Mouse (Mus musculus): Measurements from ENCODE around the gene Gm19345. TPM values are rescaled to one million over a fixed set of nuclear protein-coding genes. Genes with fewer than 3 reads are reported as not detected.

The Gm19345 gene
- polyA plus RNA-seq, 1 experiment from 2014 or later = not detected

DNA sequence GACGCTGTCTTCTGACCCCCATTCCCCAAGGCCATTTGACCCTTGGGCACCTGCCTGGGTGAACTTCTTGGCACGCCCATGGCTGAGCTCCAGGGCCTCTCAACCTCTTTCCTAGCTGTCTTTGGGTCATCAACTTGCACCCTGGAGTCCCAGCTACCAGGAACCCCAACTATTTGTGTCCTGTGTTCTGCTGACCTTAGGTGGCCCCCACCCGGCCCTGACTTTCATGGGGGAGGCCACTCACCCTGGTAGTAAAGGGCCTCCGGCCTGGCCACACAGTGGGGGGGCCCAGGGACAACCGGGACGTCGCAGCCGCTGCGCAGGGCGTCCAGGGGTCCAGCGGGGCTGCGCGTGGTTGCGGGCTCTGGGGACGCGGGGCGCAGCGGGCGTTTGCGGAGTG lies 29.6 kb upstream of the Gm19345 start:
- Histone ChIP-seq H3K27me3 (ENCODE audit: control insufficient read depth, insufficient read depth, low read length) (no peaks in the 10 kb centered on the region), H3K9ac (replicated peaks; ENCODE audit: low read depth, low read length) (peak overlapping the region; percentile 71), H3K4me3 (ENCODE audit: low read depth, low read length) (peak overlapping the region; percentile 47), H3K4me1 (ENCODE audit: control insufficient read depth, insufficient read depth, low read length) (peaks cover 38% of the 10 kb centered on the region), H3K36me3 (ENCODE audit: control insufficient read depth, insufficient read depth, low read length) (no peaks in the 10 kb centered on the region), H3K4me2 (replicated peaks; ENCODE audit: low read depth, low read length) (peak overlapping the region; percentile 87), H3K27ac (ENCODE audit: low read length) (peak overlapping the region; percentile 41; the same call in 1 of the 2 replicates), H3K9me3 (ENCODE audit: control insufficient read depth, low read depth, low read length) (no peaks in the 10 kb centered on the region; the same call in 1 of the 2 replicates)
- 5% methylated on average over 20 of the region's 20 CpGs for WGBS
- no peak for ATAC-seq (ENCODE audit: insufficient number of reproducible peaks, insufficient read depth, low FRiP score, low read depth)

DNA sequence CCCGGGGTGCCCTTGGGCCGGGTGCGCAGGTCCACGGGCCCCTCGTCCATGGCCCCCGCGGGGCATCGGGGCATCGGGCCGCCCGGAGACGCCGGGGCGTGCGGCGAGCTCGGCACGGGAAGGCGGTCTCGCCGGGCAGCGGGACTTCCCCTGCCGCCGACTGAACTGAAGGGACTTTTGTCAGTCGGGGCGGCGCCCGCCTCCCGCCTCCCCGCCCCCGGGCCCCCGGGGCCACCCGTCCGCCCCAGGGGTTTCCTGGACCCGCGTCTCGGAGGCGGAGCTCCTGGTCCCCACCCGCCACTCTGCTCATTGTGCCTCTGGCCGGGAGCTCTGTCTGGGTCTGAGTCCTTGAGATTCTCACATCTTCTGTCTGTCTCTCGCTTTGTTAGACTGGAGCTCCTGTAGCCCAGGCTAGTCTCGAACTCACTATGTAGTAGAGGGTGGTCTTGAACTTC lies 29.2 kb upstream of the Gm19345 start, which contains the start of gene Bcl3:
Gene Bcl3, minus strand, starts transcription at position 167 of the 455 bp plus-strand sequence.
- H3K27me3 ChIP-seq (ENCODE audit: control insufficient read depth, insufficient read depth, low read length) = no peaks in the 10 kb centered on the region
- no peaks in the 10 kb centered on the region for H3K36me3 ChIP-seq (ENCODE audit: control insufficient read depth, insufficient read depth, low read length)
- H3K4me1 ChIP-seq (ENCODE audit: control insufficient read depth, insufficient read depth, low read length) = peaks cover 34% of the 10 kb centered on the region
- ATAC-seq (ENCODE audit: insufficient number of reproducible peaks, insufficient read depth, low FRiP score, low read depth) = 0 out of 2 replicates have a peak, but pooled peaks have one; percentile 8
- peak within 1 kb of the TSS; percentile 91 for H3K27ac ChIP-seq (ENCODE audit: low read length)
- 2% methylated on average over 35 of the region's 42 CpGs for WGBS
- H3K9ac ChIP-seq (replicated peaks; ENCODE audit: low read depth, low read length) = peak within 1 kb of the TSS; percentile 71
- no peaks in the 10 kb centered on the region; the same call in 1 of the 2 replicates for H3K9me3 ChIP-seq (ENCODE audit: control insufficient read depth, low read depth, low read length)
- peak within 1 kb of the TSS; percentile 87 for H3K4me2 ChIP-seq (replicated peaks; ENCODE audit: low read depth, low read length)
- peak within 1 kb of the TSS; percentile 47 for H3K4me3 ChIP-seq (ENCODE audit: low read depth, low read length)

DNA sequence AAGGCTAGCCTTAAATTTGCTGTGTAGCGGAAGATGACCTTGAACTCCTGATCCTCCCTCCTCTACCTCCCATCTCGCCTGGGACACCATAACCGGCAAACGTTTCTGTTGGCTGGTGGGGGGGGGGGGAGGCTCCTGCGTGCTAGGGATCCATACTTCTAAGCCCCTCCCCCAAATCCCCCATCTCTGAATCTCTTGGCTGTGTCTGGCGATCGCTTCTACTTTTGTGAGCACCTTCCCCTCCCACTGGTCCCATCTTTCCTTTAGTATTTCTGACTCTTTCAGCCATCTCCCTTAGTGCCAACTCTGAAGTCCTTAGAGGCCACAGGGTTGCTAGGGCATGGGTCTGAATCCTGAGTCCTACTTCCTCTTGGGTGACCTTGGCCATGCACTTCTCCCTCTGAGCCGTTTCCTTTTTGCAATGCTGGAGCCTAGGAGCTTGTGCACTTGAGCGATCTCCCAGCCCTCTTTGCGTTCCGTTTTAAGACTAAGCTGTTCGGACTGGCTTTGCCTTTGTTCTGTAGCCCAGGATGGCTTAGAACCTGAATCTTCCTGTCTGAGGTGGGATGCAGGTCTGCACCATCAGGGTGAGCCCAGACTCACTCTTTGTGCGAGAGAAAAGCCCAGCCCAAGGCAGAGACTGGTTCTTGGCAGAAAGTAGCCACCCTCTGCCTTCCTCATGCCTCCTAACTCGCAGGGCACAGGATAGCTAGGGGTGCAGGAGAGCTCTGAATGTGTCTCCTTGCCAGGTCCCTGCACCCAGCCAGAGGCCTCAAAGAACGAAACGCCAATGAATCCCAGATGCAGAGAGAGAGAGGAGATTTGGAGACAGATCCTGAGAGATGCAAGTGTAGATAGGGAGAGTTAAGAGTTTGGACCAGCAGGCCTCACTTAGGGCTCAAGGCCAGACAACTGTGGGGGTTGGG lies 28.3 kb upstream of the Gm19345 start:
- Histone ChIP-seq H3K27ac (ENCODE audit: low read length) (peak overlapping the region; percentile 91), H3K27me3 (ENCODE audit: control insufficient read depth, insufficient read depth, low read length) (no peaks in the 10 kb centered on the region), H3K36me3 (ENCODE audit: control insufficient read depth, insufficient read depth, low read length) (no peaks in the 10 kb centered on the region), H3K9ac (replicated peaks; ENCODE audit: low read depth, low read length) (no peak overlapping the region), H3K4me3 (ENCODE audit: low read depth, low read length) (no peak overlapping the region), H3K4me1 (ENCODE audit: control insufficient read depth, insufficient read depth, low read length) (peaks cover 30% of the 10 kb centered on the region), H3K9me3 (ENCODE audit: control insufficient read depth, low read depth, low read length) (no peaks in the 10 kb centered on the region; the same call in 1 of the 2 replicates), H3K4me2 (replicated peaks; ENCODE audit: low read depth, low read length) (peak overlapping the region; percentile 87)
- WGBS = 25% methylated on average over 16 of the region's 16 CpGs
- ATAC-seq (ENCODE audit: insufficient number of reproducible peaks, insufficient read depth, low FRiP score, low read depth) = peak; percentile 28; the same call in 1 of the 2 replicates

- Histone ChIP-seq H3K36me3 (ENCODE audit: control insufficient read depth, insufficient read depth, low read length) (no peaks in the 10 kb centered on the region), H3K4me1 (ENCODE audit: control insufficient read depth, insufficient read depth, low read length) (peaks cover 29% of the 10 kb centered on the region), H3K4me3 (ENCODE audit: low read depth, low read length) (0 out of 2 replicates have a peak overlapping the region, but pooled peaks have one; percentile 1), H3K9ac (replicated peaks; ENCODE audit: low read depth, low read length) (no peak overlapping the region), H3K27me3 (ENCODE audit: control insufficient read depth, insufficient read depth, low read length) (no peaks in the 10 kb centered on the region), H3K27ac (ENCODE audit: low read length) (peak overlapping the region; percentile 91), H3K9me3 (ENCODE audit: control insufficient read depth, low read depth, low read length) (no peaks in the 10 kb centered on the region; the same call in 1 of the 2 replicates), H3K4me2 (replicated peaks; ENCODE audit: low read depth, low read length) (peak overlapping the region; percentile 30)
- ATAC-seq (ENCODE audit: insufficient number of reproducible peaks, insufficient read depth, low FRiP score, low read depth) = peak; percentile 91
- WGBS = 19% methylated on average over 25 of the region's 26 CpGs
These were observed 27.4 kb upstream of the Gm19345 start for GRCm38 (mm10) chr7:19824182-19824973.

- no peak overlapping the region for H3K9ac ChIP-seq (replicated peaks; ENCODE audit: low read depth, low read length)
- whole genome bisulfite sequencing = 39% methylated on average over 6 of the region's 6 CpGs
These were observed 25.0 kb upstream of the Gm19345 start for GRCm38 (mm10) chr7:19826756-19827155.

DNA sequence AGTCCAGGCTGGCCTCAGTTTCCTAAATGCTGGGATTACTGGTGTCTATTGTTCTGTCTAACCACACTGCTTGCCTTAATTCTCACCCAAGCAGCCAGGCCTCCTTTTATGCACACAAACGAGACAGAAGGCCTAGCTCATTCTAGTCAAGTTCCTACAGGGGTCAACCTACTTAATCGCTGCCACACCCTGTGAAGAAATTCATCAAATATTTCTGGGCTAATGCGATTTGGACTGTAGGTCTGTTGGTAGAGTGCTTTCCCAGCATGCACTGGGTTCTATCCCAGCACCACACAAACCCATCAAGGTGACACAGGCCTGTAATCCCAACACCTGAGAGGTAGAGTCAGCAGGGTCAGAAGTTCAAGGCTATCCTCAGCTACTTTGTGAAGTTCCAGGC lies 22.1 kb upstream of the Gm19345 start:
- Histone ChIP-seq H3K4me2 (replicated peaks; ENCODE audit: low read depth, low read length) (no peak overlapping the region), H3K27me3 (ENCODE audit: control insufficient read depth, insufficient read depth, low read length) (no peaks in the 10 kb centered on the region), H3K36me3 (ENCODE audit: control insufficient read depth, insufficient read depth, low read length) (no peaks in the 10 kb centered on the region), H3K27ac (ENCODE audit: low read length) (no peak overlapping the region), H3K4me3 (ENCODE audit: low read depth, low read length) (no peak overlapping the region), H3K9ac (replicated peaks; ENCODE audit: low read depth, low read length) (no peak overlapping the region), H3K4me1 (ENCODE audit: control insufficient read depth, insufficient read depth, low read length) (peaks cover 17% of the 10 kb centered on the region; the same call in 1 of the 2 replicates), H3K9me3 (ENCODE audit: control insufficient read depth, low read depth, low read length) (no peaks in the 10 kb centered on the region)
- 72% methylated on average over 3 of the region's 3 CpGs for WGBS
- no peak for ATAC-seq (ENCODE audit: insufficient number of reproducible peaks, insufficient read depth, low FRiP score, low read depth)

More at GRCm38 (mm10) chr7:19826756-19827155, 25.0 kb upstream of the Gm19345 start:
- no peak overlapping the region for H3K4me3 ChIP-seq (ENCODE audit: low read depth, low read length)
- no peaks in the 10 kb centered on the region for H3K27me3 ChIP-seq (ENCODE audit: control insufficient read depth, insufficient read depth, low read length)
- H3K9me3 ChIP-seq (ENCODE audit: control insufficient read depth, low read depth, low read length) = no peaks in the 10 kb centered on the region
- no peak overlapping the region for H3K4me2 ChIP-seq (replicated peaks; ENCODE audit: low read depth, low read length)
- no peak overlapping the region for H3K27ac ChIP-seq (ENCODE audit: low read length)
- H3K4me1 ChIP-seq (ENCODE audit: control insufficient read depth, insufficient read depth, low read length) = peaks cover 41% of the 10 kb centered on the region
- ATAC-seq (ENCODE audit: insufficient number of reproducible peaks, insufficient read depth, low FRiP score, low read depth) = no peak
- no peaks in the 10 kb centered on the region for H3K36me3 ChIP-seq (ENCODE audit: control insufficient read depth, insufficient read depth, low read length)

DNA sequence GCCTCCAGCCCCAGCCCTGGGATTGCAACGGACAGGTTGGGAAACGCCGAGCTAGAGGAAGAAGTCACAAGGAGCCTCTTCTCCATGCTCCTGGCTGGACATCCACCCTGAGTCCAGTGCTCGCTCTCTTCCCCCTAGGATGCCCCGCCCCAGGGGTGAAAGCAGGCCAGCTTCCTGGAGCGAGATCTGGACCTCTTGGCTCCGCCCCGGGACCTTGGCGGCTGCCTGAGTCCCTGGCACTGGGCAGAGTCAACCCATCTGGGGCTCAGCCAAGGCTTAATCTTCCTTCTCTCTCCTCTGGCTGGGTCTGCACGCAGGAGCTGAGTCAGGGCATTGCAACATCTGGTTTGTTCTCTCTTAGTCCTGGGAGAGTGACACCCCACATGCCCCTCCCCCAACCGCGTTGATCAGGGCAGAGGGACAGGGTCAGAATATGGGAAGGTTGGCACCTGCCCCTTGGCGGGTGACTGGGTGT lies 21.1 kb upstream of the Gm19345 start:
- Histone ChIP-seq H3K27me3 (ENCODE audit: control insufficient read depth, insufficient read depth, low read length) (no peaks in the 10 kb centered on the region), H3K4me2 (replicated peaks; ENCODE audit: low read depth, low read length) (no peak overlapping the region), H3K9me3 (ENCODE audit: control insufficient read depth, low read depth, low read length) (no peaks in the 10 kb centered on the region), H3K4me1 (ENCODE audit: control insufficient read depth, insufficient read depth, low read length) (peaks cover 17% of the 10 kb centered on the region; the same call in 1 of the 2 replicates), H3K4me3 (ENCODE audit: low read depth, low read length) (no peak overlapping the region), H3K36me3 (ENCODE audit: control insufficient read depth, insufficient read depth, low read length) (no peaks in the 10 kb centered on the region), H3K9ac (replicated peaks; ENCODE audit: low read depth, low read length) (no peak overlapping the region), H3K27ac (ENCODE audit: low read length) (peak overlapping the region; percentile 21; the same call in 1 of the 2 replicates)
- peak; percentile 73 for ATAC-seq (ENCODE audit: insufficient number of reproducible peaks, insufficient read depth, low FRiP score, low read depth)
- WGBS = 22% methylated on average over 13 of the region's 13 CpGs

DNA sequence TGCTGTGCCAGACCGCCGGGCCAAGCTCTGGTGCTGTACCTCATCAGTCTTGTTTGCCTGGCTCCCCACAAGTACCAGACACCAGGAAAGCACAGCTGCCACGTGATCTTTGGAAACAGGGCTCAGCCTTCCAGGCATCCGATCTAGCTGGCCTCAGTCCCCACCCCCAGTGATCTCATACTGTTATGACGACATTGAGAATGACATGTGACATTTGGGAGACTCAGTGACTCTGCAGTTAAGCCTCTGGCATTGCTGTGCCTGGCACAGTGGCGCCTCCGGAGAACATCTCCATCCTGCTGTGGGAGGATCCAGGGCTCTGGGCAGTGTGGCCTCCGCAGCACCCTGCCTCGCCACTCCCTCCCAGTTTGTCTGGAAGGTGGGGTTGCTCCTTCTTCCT lies 20.0 kb upstream of the Gm19345 start:
- no peaks in the 10 kb centered on the region for H3K27me3 ChIP-seq (ENCODE audit: control insufficient read depth, insufficient read depth, low read length)
- no peak overlapping the region for H3K4me3 ChIP-seq (ENCODE audit: low read depth, low read length)
- peak; percentile 57 for ATAC-seq (ENCODE audit: insufficient number of reproducible peaks, insufficient read depth, low FRiP score, low read depth)
- H3K9me3 ChIP-seq (ENCODE audit: control insufficient read depth, low read depth, low read length) = no peaks in the 10 kb centered on the region
- H3K27ac ChIP-seq (ENCODE audit: low read length) = no peak overlapping the region
- H3K36me3 ChIP-seq (ENCODE audit: control insufficient read depth, insufficient read depth, low read length) = no peaks in the 10 kb centered on the region
- WGBS = 42% methylated on average over 9 of the region's 9 CpGs
- H3K9ac ChIP-seq (replicated peaks; ENCODE audit: low read depth, low read length) = no peak overlapping the region
- H3K4me2 ChIP-seq (replicated peaks; ENCODE audit: low read depth, low read length) = no peak overlapping the region
- peaks cover 14% of the 10 kb centered on the region; the same call in 1 of the 2 replicates for H3K4me1 ChIP-seq (ENCODE audit: control insufficient read depth, insufficient read depth, low read length)
